ENCODE assay signal across 9 mouse cellular contexts in genomic region chr2:18609868-18610185, GRCm38 (mm10).
A peak's percentile ranks its signal among the peaks of the same experiment; 100 is the strongest.
DNase-seq lines count a peak whose midpoint lies in the region; ATAC-seq lines count a peak whose summit lies in the region.
"Had no signal": no experiment of that assay in that cellular context is flagged by ENCODE, and none has a peak within 500 bp of the region (broad histone marks: within the 10 kb centered on the region; RNA-seq: fewer than 3 reads in every experiment).

No protein-coding gene starts in this region.

- H3K9me3 ChIP-seq in heart, embryonic 13.5 days: no peaks in the 10 kb centered on the region
- H3K9me3 ChIP-seq: G1E had no signal

- intact Hi-C loops in heart, postnatal 25 days (cut with DNase I): loop anchor here (5.0 kb wide), 3 partner anchors 62 to 147 kb away; partner anchors contain the start of gene Commd3
- intact Hi-C loops in gastrocnemius, postnatal 36 days (cut with DNase I): no loop called here

- H3K27ac ChIP-seq in heart, embryonic 13.5 days (replicated peaks): no peak overlapping the region

- WGBS in heart, embryonic 13.5 days: 7% methylated on average over 10 of the region's 10 CpGs

- peak overlapping the region; percentile 59 for H3K4me3 ChIP-seq in heart, embryonic 13.5 days

- H3K4me2 ChIP-seq in heart, embryonic 13.5 days: peak overlapping the region; percentile 94

- H3K4me1 ChIP-seq in heart, embryonic 13.5 days: peaks cover 25% of the 10 kb centered on the region

- no peak for DNase-seq in heart, postnatal 25 days (ENCODE audit: low spot score)
- peak; percentile 82 for DNase-seq in naive thymus-derived CD4-positive, alpha-beta T cell, adult 2 months (ENCODE audit: low read depth)
- no peak for DNase-seq in Muller cell, postnatal 12 days (ENCODE audit: inconsistent ontology term)
- DNase-seq in gastrocnemius, postnatal 36 days: no peak

- peak overlapping the region; percentile 78; the same call in 1 of the 2 replicates for H3K9ac ChIP-seq in heart, embryonic 13.5 days

- H3K36me3 ChIP-seq in heart, embryonic 13.5 days: no peaks in the 10 kb centered on the region
- H3K36me3 ChIP-seq: G1E had no signal

- no peak for ATAC-seq in heart, embryonic 13.5 days (ENCODE audit: extremely low read depth, insufficient number of reproducible peaks, low FRiP score, low TSS enrichment)
- peak; percentile 45 for ATAC-seq in activated CD4-positive, CD25-positive, alpha-beta regulatory T cell, adult 4 months
- ATAC-seq in inflammation-experienced regulatory T-cells, adult 6 months: peak; percentile 62
- no peak for ATAC-seq in monocyte, adult 5-6 weeks (replicated peaks; ENCODE audit: insufficient number of reproducible peaks, low FRiP score, low TSS enrichment, poor library complexity, severe bottlenecking)

- peaks cover 75% of the 10 kb centered on the region for H3K27me3 ChIP-seq in heart, embryonic 13.5 days (replicated peaks)

Comparison
In these comparisons a context has a peak if more than half of its experiments do, and no peak if none do; other contexts are left out.
1. ATAC-seq: peak in activated CD4-positive, CD25-positive, alpha-beta regulatory T cell, adult 4 months (single experiment) and inflammation-experienced regulatory T-cells, adult 6 months (single experiment); none in heart, embryonic 13.5 days (single experiment) and monocyte, adult 5-6 weeks (single experiment).